Mouse (Mus musculus) stomach, postnatal 0 days (tissue): ENCODE data around the gene Furin. TPM values are rescaled to one million over a fixed set of nuclear protein-coding genes. Genes with fewer than 3 reads are reported as not detected.

Experiments
- ATAC-seq: fragments of 200-750 bp; cut with Nextera tagmentation; 2 replicates; pipeline ENCODE4 v1.8.0; 2017; ENCODE audit not compliant: low FRiP score, low TSS enrichment
- DNase-seq: peaks from one replicate; pipeline ENCODE4 v3.0.0-alpha.2; 2016; ENCODE audit warnings: low spot score
- H3K27ac ChIP-seq: fragments of 300-500 bp; sonication (generic); replicated peaks from 2 replicates; pipeline ENCODE4 v1.5.1; 2014; ENCODE audit warnings: mild to moderate bottlenecking, control low read depth
- H3K27me3 ChIP-seq: fragments of 300-500 bp; sonication (generic); 2 replicates; pipeline ENCODE4 v1.6.1; 2014; ENCODE audit warnings: low read length; ENCODE audit not compliant: control insufficient read depth, insufficient read depth
- H3K36me3 ChIP-seq: fragments of 300-500 bp; sonication (generic); 2 replicates; pipeline ENCODE4 v1.6.1; 2014; ENCODE audit warnings: low read length, mixed read lengths; ENCODE audit not compliant: control insufficient read depth, insufficient read depth
- H3K4me1 ChIP-seq: fragments of 300-500 bp; sonication (generic); replicated peaks from 2 replicates; pipeline ENCODE4 v1.6.1; 2014; ENCODE audit warnings: antibody characterized with exemption; ENCODE audit not compliant: control insufficient read depth, insufficient read depth
- H3K4me2 ChIP-seq: fragments of 300-500 bp; sonication (generic); replicated peaks from 2 replicates; pipeline ENCODE4 v1.6.1; 2014; ENCODE audit warnings: low read depth, mild to moderate bottlenecking, control low read depth, moderate library complexity
- H3K4me3 ChIP-seq: fragments of 300-500 bp; sonication (generic); 2 replicates; pipeline ENCODE4 v1.5.1; 2014; ENCODE audit warnings: low read depth, low read length, control low read depth
- H3K9ac ChIP-seq: fragments of 300-500 bp; sonication (generic); 2 replicates; pipeline ENCODE4 v1.6.1; 2014; ENCODE audit warnings: mild to moderate bottlenecking, low read length, control low read depth, mixed read lengths
- H3K9me3 ChIP-seq: fragments of 300-500 bp; sonication (generic); 2 replicates; pipeline ENCODE4 v1.6.1; 2016; ENCODE audit warnings: low read length; ENCODE audit not compliant: control insufficient read depth
- CTCF ChIP-seq: IDR thresholded peaks from 2 replicates; pipeline ENCODE4 v1.5.1; 2016; ENCODE audit warnings: antibody characterized with exemption, low read depth, mild to moderate bottlenecking, moderate library complexity
- EP300 ChIP-seq: optimal IDR thresholded peaks from 2 replicates; pipeline ENCODE3; 2016; ENCODE audit warnings: antibody characterized with exemption
- WGBS: fragments of 180-500 bp; shearing (Covaris S2); extraction: QIAGEN DNeasy Blood & Tissue Kit; methylation state at CpG from one replicate; pipeline ENCODE4 v1.1.7; 2014; 5-methylcytosine and 5-hydroxymethylcytosine counted together
- polyA plus RNA-seq: library from polyadenylated mRNA; unstranded; fragments of >200 nt; fragmentation: Nextera tagmentation; extraction: Ambion mirVana; gene quantifications from 2 replicates; pipeline ENCODE4 v1.2.1, GENCODE M21; 2015

The Furin gene
- polyA plus RNA-seq, 1 experiment from 2014 or later, result 17.6 TPM

DNA sequence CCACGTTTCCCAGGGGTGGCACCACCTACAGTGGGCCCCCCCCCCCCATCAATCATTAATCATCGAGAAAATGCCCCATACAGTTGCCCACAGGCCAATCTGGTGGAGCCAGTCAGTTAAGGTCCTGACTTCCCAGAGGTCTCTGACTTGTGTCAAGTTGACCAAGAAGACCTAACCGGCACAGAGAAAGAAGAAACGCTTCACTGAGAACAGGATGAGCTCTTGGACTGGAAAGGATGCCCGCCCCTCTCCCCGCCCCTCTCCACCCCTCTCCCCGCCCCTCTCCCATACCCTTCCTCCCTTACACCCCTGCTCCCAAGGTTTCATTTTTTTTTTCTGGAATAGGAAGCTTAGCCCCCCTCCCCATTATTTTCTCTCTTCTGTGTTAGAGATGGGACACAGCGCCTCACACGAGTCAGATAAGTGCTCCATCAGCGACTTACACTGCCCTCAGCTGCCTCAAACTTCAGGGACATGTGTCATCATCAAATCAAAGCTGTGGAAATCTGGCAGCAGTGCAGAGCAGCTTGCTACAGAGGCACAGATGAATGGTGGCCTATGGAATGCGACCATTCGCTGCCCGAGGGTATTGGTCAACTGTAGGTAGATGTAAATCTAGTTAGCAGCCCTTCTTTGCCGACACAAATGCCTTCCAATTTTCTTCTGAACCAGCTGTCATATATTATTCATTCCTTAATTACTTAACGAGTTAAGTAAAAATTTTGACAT lies 34.0 kb upstream of the Furin start:
- no peaks in the 10 kb centered on the region for H3K27me3 ChIP-seq
- 36% methylated on average over 15 of the region's 15 CpGs for WGBS
- H3K9me3 ChIP-seq, result no peaks in the 10 kb centered on the region
- ATAC-seq (no peak), DNase-seq (no peak)
- no peak overlapping the region for H3K4me3 ChIP-seq
- H3K4me2 ChIP-seq, result no peak overlapping the region
- TF ChIP-seq EP300 (no peak), CTCF (no peak)
- no peak overlapping the region for H3K27ac ChIP-seq
- no peaks in the 10 kb centered on the region for H3K36me3 ChIP-seq
- 0 out of 2 replicates have a peak, but pooled peaks cover 2% of the 10 kb centered on the region for H3K4me1 ChIP-seq
- no peak overlapping the region; the same call in 1 of the 2 replicates for H3K9ac ChIP-seq

- TF ChIP-seq CTCF, result no peak
- no peak for TF ChIP-seq EP300
- WGBS, result 71% methylated on average over 7 of the region's 7 CpGs
- no peaks in the 10 kb centered on the region for H3K36me3 ChIP-seq
- no peaks in the 10 kb centered on the region for H3K4me1 ChIP-seq
- H3K4me2 ChIP-seq, result no peak overlapping the region
- no peaks in the 10 kb centered on the region for H3K9me3 ChIP-seq
- H3K4me3 ChIP-seq, result no peak overlapping the region
- H3K9ac ChIP-seq, result no peak overlapping the region
- DNase-seq (no peak), ATAC-seq (no peak)
- no peak overlapping the region for H3K27ac ChIP-seq
- H3K27me3 ChIP-seq, result no peaks in the 10 kb centered on the region
These were observed 31.3 kb upstream of the Furin start for GRCm38 (mm10) chr7:80436571-80436970.

- no peaks in the 10 kb centered on the region for H3K9me3 ChIP-seq
- 44% methylated on average over 3 of the region's 3 CpGs for WGBS
- ATAC-seq (peak; percentile 77), DNase-seq (no peak)
- H3K27ac ChIP-seq, result no peak overlapping the region
- no peaks in the 10 kb centered on the region for H3K27me3 ChIP-seq
- H3K4me3 ChIP-seq, result no peak overlapping the region
- no peaks in the 10 kb centered on the region for H3K36me3 ChIP-seq
- no peaks in the 10 kb centered on the region for H3K4me1 ChIP-seq
- no peak overlapping the region for H3K9ac ChIP-seq
- TF ChIP-seq CTCF (no peak), EP300 (no peak)
- H3K4me2 ChIP-seq, result no peak overlapping the region
These were observed 30.4 kb upstream of the Furin start for GRCm38 (mm10) chr7:80435594-80435993.

- Histone ChIP-seq H3K9ac (no peak overlapping the region), H3K27me3 (no peaks in the 10 kb centered on the region), H3K4me2 (no peak overlapping the region), H3K36me3 (no peaks in the 10 kb centered on the region), H3K4me3 (no peak overlapping the region), H3K27ac (no peak overlapping the region), H3K9me3 (no peaks in the 10 kb centered on the region), H3K4me1 (no peaks in the 10 kb centered on the region)
- DNase-seq (no peak), ATAC-seq (no peak)
- no peak for TF ChIP-seq CTCF
- WGBS, result 90% methylated on average over 12 of the region's 12 CpGs
These were observed 24.4 kb upstream of the Furin start for GRCm38 (mm10) chr7:80429661-80430060.

GRCm38 (mm10) chr7:80427730-80428129 lies 22.5 kb upstream of the Furin start:
- Histone ChIP-seq H3K9me3 (no peaks in the 10 kb centered on the region), H3K27me3 (no peaks in the 10 kb centered on the region), H3K27ac (no peak overlapping the region), H3K4me2 (no peak overlapping the region), H3K36me3 (no peaks in the 10 kb centered on the region), H3K4me3 (no peak overlapping the region), H3K9ac (no peak overlapping the region), H3K4me1 (no peaks in the 10 kb centered on the region)
- whole genome bisulfite sequencing, result 82% methylated on average over 5 of the region's 5 CpGs
- DNase-seq (no peak), ATAC-seq (no peak)
- no peak for TF ChIP-seq EP300
- no peak for TF ChIP-seq CTCF

DNA sequence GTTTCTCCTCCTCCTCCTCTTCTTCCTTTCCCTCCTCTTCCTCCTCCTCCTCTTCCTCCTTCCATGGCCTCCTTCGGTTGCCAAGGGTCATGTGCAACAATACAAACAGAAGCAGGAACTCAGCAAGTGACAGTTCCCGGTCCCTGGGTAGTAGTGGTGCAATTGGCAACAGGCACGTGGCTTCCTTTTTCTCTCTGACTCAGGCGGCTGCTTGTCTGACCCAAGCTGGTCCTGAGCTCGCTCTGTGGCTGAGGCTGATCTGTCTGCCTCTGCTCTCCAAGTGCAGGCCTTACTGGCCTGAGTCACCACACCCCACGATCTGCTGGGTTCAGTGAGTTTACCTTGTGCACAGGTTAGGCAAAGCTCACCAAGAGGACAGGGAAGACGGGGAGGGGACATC lies 21.1 kb upstream of the Furin start:
- DNase-seq (peak; percentile 62), ATAC-seq (peak; percentile 82)
- Histone ChIP-seq H3K4me2 (no peak overlapping the region), H3K36me3 (no peaks in the 10 kb centered on the region), H3K27ac (no peak overlapping the region), H3K9ac (no peak overlapping the region), H3K4me1 (no peaks in the 10 kb centered on the region), H3K4me3 (no peak overlapping the region), H3K9me3 (no peaks in the 10 kb centered on the region), H3K27me3 (no peaks in the 10 kb centered on the region)
- 55% methylated on average over 7 of the region's 7 CpGs for WGBS
- TF ChIP-seq CTCF (no peak), EP300 (no peak)
